Mouse (Mus musculus): ENCODE measurements around the gene Ppp2r5b. TPM values are rescaled to one million over a fixed set of nuclear protein-coding genes. Genes with fewer than 3 reads are reported as not detected.
A peak's percentile ranks its signal among the peaks of the same experiment; 100 is the strongest.

The Ppp2r5b gene
- total and polyA plus RNA-seq, 2 experiments from 2014 or later = 18.3 to 20.6 TPM

GRCm38 (mm10) chr19:6247526-6248300, 12.0 kb upstream of the Ppp2r5b start:
- Histone ChIP-seq H3K27ac (ENCODE audit: low read depth) (no peak overlapping the region), H3K27me3 (ENCODE audit: control insufficient read depth, insufficient read depth, low read length) (no peaks in the 10 kb centered on the region), H3K9ac (replicated peaks; ENCODE audit: low read depth, low read length) (no peak overlapping the region), H3K4me1 (ENCODE audit: control insufficient read depth, insufficient read depth) (peaks cover 4% of the 10 kb centered on the region), H3K36me3 (replicated peaks; ENCODE audit: control insufficient read depth, insufficient read depth, low read length) (peaks cover 66% of the 10 kb centered on the region), H3K4me2 (ENCODE audit: low read depth, low read length) (no peak overlapping the region), H3K9me3 (replicated peaks; ENCODE audit: control insufficient read depth, low read length) (no peaks in the 10 kb centered on the region), H3K4me3 (ENCODE audit: low read depth, low read length) (no peak overlapping the region)
- ATAC-seq (ENCODE audit: insufficient read depth, low read depth) (no peak), DNase-seq (ENCODE audit: low spot score) (no peak)
- TF ChIP-seq EP300 (IDR thresholded peaks at IDR 0.05; ENCODE audit: low read depth) = no peak
- WGBS = 87% methylated on average over 29 of the region's 29 CpGs

- Histone ChIP-seq H3K4me3 (ENCODE audit: low read depth, low read length) (no peak overlapping the region), H3K9ac (replicated peaks; ENCODE audit: low read depth, low read length) (no peak overlapping the region), H3K36me3 (replicated peaks; ENCODE audit: control insufficient read depth, insufficient read depth, low read length) (peaks cover 48% of the 10 kb centered on the region), H3K27me3 (ENCODE audit: control insufficient read depth, insufficient read depth, low read length) (no peaks in the 10 kb centered on the region), H3K27ac (ENCODE audit: low read depth) (no peak overlapping the region), H3K9me3 (replicated peaks; ENCODE audit: control insufficient read depth, low read length) (no peaks in the 10 kb centered on the region), H3K4me1 (ENCODE audit: control insufficient read depth, insufficient read depth) (peaks cover 10% of the 10 kb centered on the region), H3K4me2 (ENCODE audit: low read depth, low read length) (no peak overlapping the region)
- WGBS = 33% methylated on average over 1 of the region's 1 CpGs
- TF ChIP-seq EP300 (IDR thresholded peaks at IDR 0.05; ENCODE audit: low read depth) (no peak), CTCF (IDR thresholded peaks at IDR 0.05; ENCODE audit: low read depth) (no peak)
- ATAC-seq (ENCODE audit: insufficient read depth, low read depth) (no peak), DNase-seq (ENCODE audit: low spot score) (no peak)
Measured at GRCm38 (mm10) chr19:6245806-6246205, 10.1 kb upstream of the Ppp2r5b start.

- no peak overlapping the region for H3K9ac ChIP-seq (replicated peaks; ENCODE audit: low read depth, low read length)
- H3K4me2 ChIP-seq (ENCODE audit: low read depth, low read length) = no peak overlapping the region
- DNase-seq (ENCODE audit: low spot score) (no peak), ATAC-seq (ENCODE audit: insufficient read depth, low read depth) (no peak)
- TF ChIP-seq EP300 (IDR thresholded peaks at IDR 0.05; ENCODE audit: low read depth) (no peak), CTCF (IDR thresholded peaks at IDR 0.05; ENCODE audit: low read depth) (no peak)
- WGBS = 77% methylated on average over 5 of the region's 5 CpGs
- no peak overlapping the region for H3K4me3 ChIP-seq (ENCODE audit: low read depth, low read length)
- H3K27ac ChIP-seq (ENCODE audit: low read depth) = no peak overlapping the region
- H3K27me3 ChIP-seq (ENCODE audit: control insufficient read depth, insufficient read depth, low read length) = no peaks in the 10 kb centered on the region
- peaks cover 36% of the 10 kb centered on the region for H3K36me3 ChIP-seq (replicated peaks; ENCODE audit: control insufficient read depth, insufficient read depth, low read length)
- no peaks in the 10 kb centered on the region for H3K9me3 ChIP-seq (replicated peaks; ENCODE audit: control insufficient read depth, low read length)
- peaks cover 10% of the 10 kb centered on the region for H3K4me1 ChIP-seq (ENCODE audit: control insufficient read depth, insufficient read depth)
Measured at GRCm38 (mm10) chr19:6243226-6243625, 7.6 kb upstream of the Ppp2r5b start.

DNA sequence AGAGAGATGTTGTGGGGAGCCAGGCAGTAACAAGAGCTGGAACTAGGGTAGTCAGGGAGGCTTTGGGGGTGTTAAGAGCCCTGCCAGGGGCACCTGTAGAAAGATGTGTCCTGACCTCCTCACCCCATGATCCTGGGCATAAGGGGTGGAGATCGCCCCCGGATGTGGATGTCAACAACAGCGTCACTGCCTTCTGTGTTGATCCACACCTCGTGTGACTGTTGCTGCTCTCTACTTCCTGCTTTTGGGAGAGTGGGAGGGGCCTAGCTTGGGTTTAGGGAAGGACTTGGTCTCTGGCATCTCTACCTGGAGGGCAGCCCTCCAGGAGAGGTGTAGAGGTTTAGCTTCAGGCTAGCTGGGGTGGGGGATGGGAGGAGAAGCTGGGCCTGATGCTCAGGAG, 6.6 kb upstream of the Ppp2r5b start:
- ATAC-seq (ENCODE audit: insufficient read depth, low read depth) = peak; percentile 13
- Histone ChIP-seq H3K27ac (ENCODE audit: low read depth) (peak overlapping the region; percentile 89), H3K27me3 (ENCODE audit: control insufficient read depth, insufficient read depth, low read length) (no peaks in the 10 kb centered on the region), H3K36me3 (replicated peaks; ENCODE audit: control insufficient read depth, insufficient read depth, low read length) (peaks cover 27% of the 10 kb centered on the region), H3K4me3 (ENCODE audit: low read depth, low read length) (peak overlapping the region; percentile 80), H3K9ac (replicated peaks; ENCODE audit: low read depth, low read length) (peak overlapping the region; percentile 85), H3K4me2 (ENCODE audit: low read depth, low read length) (peak overlapping the region; percentile 82), H3K4me1 (ENCODE audit: control insufficient read depth, insufficient read depth) (peaks cover 10% of the 10 kb centered on the region), H3K9me3 (replicated peaks; ENCODE audit: control insufficient read depth, low read length) (no peaks in the 10 kb centered on the region)
- WGBS = 1% methylated on average over 4 of the region's 4 CpGs
- TF ChIP-seq CTCF (IDR thresholded peaks at IDR 0.05; ENCODE audit: low read depth) (no peak), EP300 (IDR thresholded peaks at IDR 0.05; ENCODE audit: low read depth) (no peak)
- peak; percentile 43 for DNase-seq (ENCODE audit: low spot score)

- under 1% methylated on average over 55 of the region's 55 CpGs for WGBS
- peak within 1 kb of the TSS; percentile 82 for H3K4me2 ChIP-seq (ENCODE audit: low read depth, low read length)
- TF ChIP-seq CTCF (IDR thresholded peaks at IDR 0.05; ENCODE audit: low read depth) (no peak; the same call in 1 of the 2 replicates), EP300 (IDR thresholded peaks at IDR 0.05; ENCODE audit: low read depth) (peak; percentile 75; the same call in 1 of the 2 replicates)
- ATAC-seq (ENCODE audit: insufficient read depth, low read depth) = peak; percentile 94
- no peaks in the 10 kb centered on the region for H3K27me3 ChIP-seq (ENCODE audit: control insufficient read depth, insufficient read depth, low read length)
- peaks cover 10% of the 10 kb centered on the region for H3K4me1 ChIP-seq (ENCODE audit: control insufficient read depth, insufficient read depth)
- H3K36me3 ChIP-seq (replicated peaks; ENCODE audit: control insufficient read depth, insufficient read depth, low read length) = peaks cover 19% of the 10 kb centered on the region
- peak within 1 kb of the TSS; percentile 89 for H3K27ac ChIP-seq (ENCODE audit: low read depth)
- H3K9me3 ChIP-seq (replicated peaks; ENCODE audit: control insufficient read depth, low read length) = no peaks in the 10 kb centered on the region
- peak; percentile 100 for DNase-seq (ENCODE audit: low spot score)
- H3K4me3 ChIP-seq (ENCODE audit: low read depth, low read length) = peak within 1 kb of the TSS; percentile 80
- peak within 1 kb of the TSS; percentile 85 for H3K9ac ChIP-seq (replicated peaks; ENCODE audit: low read depth, low read length)
Measured at GRCm38 (mm10) chr19:6241274-6242107, 5.8 kb upstream of the Ppp2r5b start, which contains the start of gene Atg2a. Gene Atg2a, plus strand, starts transcription at chr19:6241668.
